Mouse (Mus musculus) frontal cortex, postnatal 36 days (tissue): Measurements from ENCODE around the gene Arrdc1.

Source experiments
- DNase-seq, 2 experiments: peaks; one replicate each; pipeline ENCODE4 v3.0.0; 2022; ENCODE audit warnings: low spot score in 2 of 2

The Arrdc1 gene

GRCm38 (mm10) chr2:24925284-24925683, 9.8 kb downstream of the Arrdc1 start:
- DNase-seq, result no peak

- DNase-seq, result no peak
These were observed 11.5 kb downstream of the Arrdc1 start for GRCm38 (mm10) chr2:24923561-24923960.

DNA sequence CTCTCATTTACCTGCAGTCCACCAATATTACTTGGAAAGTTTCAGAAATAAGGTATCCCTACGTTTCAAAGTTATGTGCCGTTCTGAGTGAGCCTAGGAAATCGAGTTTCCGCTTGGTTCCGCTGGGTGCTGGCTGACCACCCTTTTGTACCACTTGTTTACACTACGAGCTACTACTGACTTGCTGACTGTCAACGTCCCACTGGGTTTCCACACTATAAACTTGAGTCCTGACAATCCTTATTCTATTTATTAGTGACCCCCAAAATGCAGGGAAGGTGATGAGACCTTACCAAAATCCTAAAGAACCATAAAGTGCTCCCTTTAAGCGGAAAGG, 15.2 kb downstream of the Arrdc1 start:
- no peak for DNase-seq

- peak; percentile 93 to 94 for DNase-seq
These were observed 15.9 kb downstream of the Arrdc1 start, which contains the start of gene Ehmt1 for GRCm38 (mm10) chr2:24918930-24919838. Gene Ehmt1 (minus strand): TSS chr2:24919614.

GRCm38 (mm10) chr2:24914762-24915161, 20.3 kb downstream of the Arrdc1 start:
- DNase-seq, result no peak

DNA sequence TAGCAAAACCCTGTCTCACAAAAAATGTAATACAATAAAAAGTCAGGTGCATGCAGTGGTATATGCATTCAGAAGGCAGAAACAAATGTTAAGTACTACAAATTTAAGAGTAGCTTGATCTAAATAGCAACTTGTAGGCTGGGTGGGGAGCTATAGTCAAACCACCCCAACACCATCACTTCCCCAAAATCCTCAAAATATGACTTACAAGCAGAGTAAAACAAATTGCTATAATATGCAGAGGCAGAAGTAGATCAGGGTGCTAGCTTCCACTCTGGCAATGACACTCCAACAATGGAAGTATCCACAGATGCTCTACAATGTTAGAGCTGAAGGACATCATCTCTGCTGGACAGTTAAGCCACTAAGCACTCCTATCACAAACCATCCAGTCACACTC, 22.5 kb downstream of the Arrdc1 start:
- no peak for DNase-seq

DNA sequence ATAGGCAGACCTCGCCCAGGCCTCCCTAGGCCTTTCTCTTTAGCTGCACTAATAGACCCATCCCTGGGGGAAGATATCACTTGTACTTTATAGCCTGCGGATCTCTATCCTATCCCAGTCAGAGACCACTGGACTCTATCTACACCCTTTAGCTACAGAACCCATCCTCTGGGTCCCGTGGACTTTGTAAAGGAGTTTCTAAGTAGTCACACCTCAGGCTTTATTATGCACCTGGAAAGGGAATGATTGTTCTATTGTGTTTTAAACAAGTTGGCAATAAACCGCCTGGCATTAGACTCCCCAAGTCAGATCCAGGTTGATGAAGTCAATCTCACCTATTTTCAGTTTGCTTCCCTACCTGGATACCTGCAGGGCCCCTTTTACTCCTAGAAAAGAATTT, 22.9 kb downstream of the Arrdc1 start:
- no peak for DNase-seq

GRCm38 (mm10) chr2:24910481-24910880, 24.6 kb downstream of the Arrdc1 start:
- DNase-seq, result no peak

DNA sequence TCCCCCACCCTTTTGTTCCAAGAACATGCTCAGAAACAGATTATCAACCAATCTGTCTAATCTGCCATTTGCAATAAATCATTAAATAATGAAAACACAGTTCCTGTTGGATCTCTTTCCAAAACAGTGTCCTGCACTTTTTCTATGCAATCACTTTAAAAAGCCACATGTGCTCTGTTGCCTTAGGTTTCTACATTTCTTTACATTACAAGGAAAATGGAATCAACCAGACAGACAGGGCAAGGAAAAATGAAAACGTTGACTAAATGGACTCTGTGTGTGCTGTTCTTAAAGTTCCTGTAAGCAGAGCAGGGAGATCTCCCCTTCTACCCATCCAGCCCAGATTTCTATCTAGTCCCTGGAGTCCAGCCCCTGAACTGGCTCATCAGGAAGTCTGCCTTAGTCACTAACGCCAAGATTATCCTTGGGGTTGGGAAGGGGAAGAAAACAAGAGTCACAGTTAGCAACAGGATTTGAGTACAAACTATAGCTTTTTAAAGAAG, 29.3 kb downstream of the Arrdc1 start:
- no peak for DNase-seq

GRCm38 (mm10) chr2:24904823-24905652, 30.0 kb downstream of the Arrdc1 start:
- no peak for DNase-seq

DNA sequence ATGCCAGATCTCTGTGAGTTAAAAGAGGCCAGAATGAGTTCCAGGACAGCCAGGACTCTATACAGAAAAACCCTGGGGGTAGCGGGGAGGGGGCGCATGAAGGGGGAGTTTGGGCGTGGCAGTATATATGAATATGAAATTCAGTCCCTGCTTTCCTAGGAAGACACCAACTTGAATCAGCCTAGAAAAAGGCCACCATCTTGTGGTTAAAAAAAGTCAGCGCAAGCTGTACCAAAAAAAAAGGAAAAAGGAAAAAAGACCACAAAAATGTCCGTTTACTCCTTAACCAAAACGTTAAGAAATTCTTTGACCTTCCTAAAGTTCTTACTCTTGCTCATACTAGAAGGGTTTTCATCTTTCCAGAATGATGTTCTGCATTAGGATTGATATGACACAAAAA, 32.1 kb downstream of the Arrdc1 start:
- no peak for DNase-seq

- peak in 1 of 2 experiments; percentile 40 for DNase-seq
These were observed 34.0 kb downstream of the Arrdc1 start for GRCm38 (mm10) chr2:24901055-24901454.

DNA sequence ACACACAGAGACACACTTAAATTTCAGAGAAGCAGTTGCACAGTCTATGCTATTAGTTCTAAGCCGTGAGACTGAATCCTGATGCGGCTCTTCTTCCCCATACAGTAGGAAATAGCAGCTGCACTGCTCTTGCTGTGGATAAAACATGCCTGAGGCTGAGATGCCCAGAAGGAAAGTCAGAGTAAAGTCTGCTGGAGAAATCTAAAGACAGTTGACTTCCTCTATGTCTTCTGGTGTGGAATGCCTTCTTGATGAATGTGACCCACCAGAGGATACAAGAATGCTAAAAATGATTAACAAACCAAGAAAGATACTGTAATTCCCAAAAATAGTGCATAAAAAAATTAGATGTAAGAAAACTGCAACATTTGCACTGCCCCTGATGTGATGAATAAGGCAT, 35.8 kb downstream of the Arrdc1 start:
- DNase-seq, result no peak

GRCm38 (mm10) chr2:24896761-24897160, 38.3 kb downstream of the Arrdc1 start:
- no peak for DNase-seq

DNA sequence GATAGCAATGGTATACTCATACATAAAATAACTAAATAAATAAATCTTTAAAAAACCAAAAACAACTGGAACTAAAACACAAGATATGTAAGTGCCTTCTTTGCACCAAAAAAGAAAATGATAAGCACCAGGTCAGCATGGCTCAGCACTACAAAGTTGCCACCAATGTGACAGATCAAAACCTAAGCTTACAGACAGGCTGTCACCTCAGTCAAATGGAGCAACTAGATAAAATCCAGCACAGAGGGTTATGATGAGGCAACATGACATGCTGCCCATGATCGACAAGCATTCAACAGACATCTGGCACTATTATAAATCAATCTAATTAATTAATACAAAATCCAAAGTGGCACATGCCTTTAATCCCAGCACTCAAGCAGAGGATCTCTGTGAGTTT, 40.8 kb downstream of the Arrdc1 start:
- DNase-seq, result no peak

GRCm38 (mm10) chr2:24892318-24892717, 42.7 kb downstream of the Arrdc1 start:
- no peak for DNase-seq

DNA sequence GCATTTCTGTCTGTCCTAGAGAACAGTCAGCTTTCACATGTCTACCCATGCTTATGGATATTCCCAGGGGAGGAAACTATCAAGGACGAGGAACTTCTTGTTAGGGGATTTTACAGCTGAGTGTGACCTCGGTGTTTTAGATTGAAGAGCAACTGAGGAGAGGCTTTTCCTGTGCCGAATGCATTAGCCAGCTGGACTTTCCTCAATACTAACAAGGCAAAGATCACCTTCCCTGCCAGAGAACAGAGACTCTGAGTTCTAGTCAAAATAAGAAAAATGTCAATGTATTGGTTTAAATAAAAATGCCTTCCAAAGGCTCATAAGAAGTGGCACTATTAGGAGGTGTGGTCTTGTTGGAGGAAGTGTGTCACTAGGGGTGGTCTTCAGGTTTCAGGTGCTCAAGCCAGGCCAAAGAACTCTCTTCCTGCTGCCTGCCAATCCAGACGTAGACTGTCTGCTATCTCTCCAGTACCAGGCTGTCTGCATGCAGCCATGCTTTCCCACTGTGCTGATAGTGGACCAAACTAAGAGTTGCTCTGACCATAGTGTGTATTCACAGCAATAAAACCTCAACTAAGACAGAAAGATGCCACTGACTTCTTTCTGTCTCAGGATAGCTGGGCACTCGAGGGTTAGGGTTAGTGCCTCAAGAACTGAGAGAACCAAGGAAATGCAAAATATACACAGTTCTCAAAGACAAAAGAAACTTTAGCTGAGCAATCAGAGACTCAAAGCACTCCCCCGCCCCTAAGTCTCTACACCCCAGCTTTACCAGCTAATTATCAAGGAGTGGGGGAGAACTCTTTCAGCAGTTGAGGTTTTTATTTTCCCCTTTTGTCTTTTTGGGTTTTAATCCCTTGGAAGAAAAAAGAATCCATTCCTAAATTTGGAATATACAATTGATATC, 44.3 kb downstream of the Arrdc1 start:
- DNase-seq, result no peak

GRCm38 (mm10) chr2:24888895-24889294, 46.2 kb downstream of the Arrdc1 start:
- no peak for DNase-seq

GRCm38 (mm10) chr2:24880686-24881085, 54.4 kb downstream of the Arrdc1 start:
- no peak for DNase-seq
